Comparison of ENCODE assay signal across 10 mouse cellular contexts in the genomic region with DNA sequence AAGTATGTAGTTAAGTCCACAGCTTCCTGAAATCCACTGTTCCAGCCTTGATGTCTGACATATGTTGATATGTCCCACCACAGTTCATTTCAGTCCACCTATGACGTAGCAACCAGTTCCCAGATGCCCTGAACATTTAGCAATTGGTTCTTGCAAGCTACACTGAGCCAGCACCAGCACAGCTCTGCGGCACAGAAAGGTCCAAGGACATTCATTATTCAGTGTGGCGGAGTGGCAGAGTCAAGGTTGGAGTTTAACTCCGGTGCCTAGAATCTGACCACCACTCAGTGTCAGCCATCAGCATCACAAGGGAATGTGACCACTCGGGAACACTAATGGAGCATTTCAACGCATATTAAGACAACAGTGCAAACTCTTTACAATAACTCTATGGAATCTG. TPM values are rescaled to one million over a fixed set of nuclear protein-coding genes. Genes with fewer than 3 reads are reported as not detected.
DNase-seq lines count a peak whose midpoint lies in the region; ATAC-seq and TF ChIP-seq lines count a peak whose summit lies in the region.
"Had no signal": no experiment of that assay in that cellular context is flagged by ENCODE, and none has a peak within 500 bp of the region (broad histone marks: within the 10 kb centered on the region; RNA-seq: fewer than 3 reads in every experiment).

No protein-coding gene starts in this region.

- WGBS in heart, embryonic 16.5 days: 76% methylated on average over 6 of the region's 6 CpGs
- 81% methylated on average over 6 of the region's 6 CpGs for WGBS in heart, adult 2 months
- WGBS in hindbrain, embryonic 15.5 days: 45% methylated on average over 6 of the region's 6 CpGs
- 69% methylated on average over 6 of the region's 6 CpGs for WGBS in midbrain, embryonic 12.5 days

- intact Hi-C loops in heart, adult 2 months (cut with DNase I): no loop called here

- H3K4me3 ChIP-seq in heart, embryonic 16.5 days (ENCODE audit: low read length): no peak overlapping the region; the same call in 1 of the 2 replicates
- H3K4me3 ChIP-seq in heart, adult 2 months: no peak overlapping the region
- peak overlapping the region; percentile 77 for H3K4me3 ChIP-seq in brown adipose tissue, adult 24 weeks (ENCODE audit: insufficient read depth, low read depth, low read length)
- H3K4me3 ChIP-seq in hindbrain, embryonic 15.5 days: peak overlapping the region; percentile 67
- H3K4me3 ChIP-seq in midbrain, embryonic 12.5 days: peak overlapping the region; percentile 58; the same call in 1 of the 2 replicates

- H3K27me3 ChIP-seq in heart, embryonic 16.5 days (ENCODE audit: control insufficient read depth, insufficient read depth, low read length): peaks cover 29% of the 10 kb centered on the region
- 0 out of 2 replicates have a peak, but pooled peaks cover 2% of the 10 kb centered on the region for H3K27me3 ChIP-seq in heart, adult 2 months (ENCODE audit: control insufficient read depth, insufficient read depth, low read length)
- H3K27me3 ChIP-seq in hindbrain, embryonic 15.5 days: peaks cover 26% of the 10 kb centered on the region
- H3K27me3 ChIP-seq in midbrain, embryonic 12.5 days: peaks cover 72% of the 10 kb centered on the region

- H3K9ac ChIP-seq in heart, embryonic 16.5 days (ENCODE audit: low read length): no peak overlapping the region
- H3K9ac ChIP-seq in heart, adult 2 months (ENCODE audit: low read depth, low read length): no peak overlapping the region
- no peak overlapping the region for H3K9ac ChIP-seq in hindbrain, embryonic 15.5 days
- H3K9ac ChIP-seq in midbrain, embryonic 12.5 days (replicated peaks): no peak overlapping the region

- no peaks in the 10 kb centered on the region for H3K36me3 ChIP-seq in heart, embryonic 16.5 days (ENCODE audit: control insufficient read depth, insufficient read depth)
- H3K36me3 ChIP-seq in heart, adult 2 months (ENCODE audit: control insufficient read depth, insufficient read depth, low read length): no peaks in the 10 kb centered on the region
- H3K36me3 ChIP-seq in hindbrain, embryonic 15.5 days: no peaks in the 10 kb centered on the region
- no peaks in the 10 kb centered on the region for H3K36me3 ChIP-seq in midbrain, embryonic 12.5 days

- TF ChIP-seq EP300 in heart, adult 2 months (IDR thresholded peaks at IDR 0.05; ENCODE audit: insufficient read depth, low read depth, low read length): no peak

- no peaks in the 10 kb centered on the region for H3K9me3 ChIP-seq in heart, embryonic 16.5 days (replicated peaks; ENCODE audit: control insufficient read depth, low read length)
- no peaks in the 10 kb centered on the region for H3K9me3 ChIP-seq in hindbrain, embryonic 15.5 days
- H3K9me3 ChIP-seq in midbrain, embryonic 12.5 days: no peaks in the 10 kb centered on the region

- H3K4me1 ChIP-seq in heart, embryonic 16.5 days (ENCODE audit: control insufficient read depth, insufficient read depth, low read length): peaks cover 13% of the 10 kb centered on the region
- H3K4me1 ChIP-seq in heart, adult 2 months (ENCODE audit: control insufficient read depth, insufficient read depth, low read length): peaks cover 1% of the 10 kb centered on the region; the same call in 1 of the 2 replicates
- H3K4me1 ChIP-seq in brown adipose tissue, adult 24 weeks (ENCODE audit: control insufficient read depth, insufficient read depth, insufficient read length, low read length): no peaks in the 10 kb centered on the region; the same call in 1 of the 2 replicates
- peaks cover 27% of the 10 kb centered on the region for H3K4me1 ChIP-seq in hindbrain, embryonic 15.5 days (replicated peaks)
- peaks cover 13% of the 10 kb centered on the region for H3K4me1 ChIP-seq in midbrain, embryonic 12.5 days

- no peaks in the 10 kb centered on the region for H3K79me2 ChIP-seq in heart, adult 2 months (replicated peaks; ENCODE audit: control insufficient read depth, insufficient read depth, low read length)

- no peak for DNase-seq in heart, adult 2 months
- DNase-seq in testis, postnatal 14 days (ENCODE audit: low spot score): no peak
- DNase-seq in layer of hippocampus, postnatal 10 days (ENCODE audit: low spot score in 2 of 2): no peak
- DNase-seq: heart, postnatal 14 days had no signal

- H3K4me2 ChIP-seq in heart, embryonic 16.5 days (ENCODE audit: low read depth, low read length): peak overlapping the region; percentile 99; the same call in 1 of the 2 replicates
- peak overlapping the region; percentile 98 for H3K4me2 ChIP-seq in hindbrain, embryonic 15.5 days
- peak overlapping the region; percentile 97; the same call in 1 of the 2 replicates for H3K4me2 ChIP-seq in midbrain, embryonic 12.5 days (replicated peaks)

- no peak for TF ChIP-seq CTCF in heart, adult 2 months (IDR thresholded peaks at IDR 0.05)

- TF ChIP-seq POLR2A in heart, adult 2 months (IDR thresholded peaks at IDR 0.05; ENCODE audit: insufficient read depth, low read depth, low read length): no peak

- ATAC-seq in heart, embryonic 16.5 days (replicated peaks; ENCODE audit: extremely low read depth, insufficient read depth, low FRiP score): no peak
- no peak for ATAC-seq in hindbrain, embryonic 15.5 days (ENCODE audit: low FRiP score, low read depth)
- no peak for ATAC-seq in midbrain, embryonic 12.5 days (ENCODE audit: low FRiP score, low read depth)
- no peak for ATAC-seq in activated CD4-positive, CD25-positive, alpha-beta regulatory T cell, adult 4 months

- no peak overlapping the region for H3K27ac ChIP-seq in heart, embryonic 16.5 days (ENCODE audit: low read length)
- H3K27ac ChIP-seq in heart, adult 2 months: no peak overlapping the region
- no peak overlapping the region for H3K27ac ChIP-seq in brown adipose tissue, adult 24 weeks (replicated peaks; ENCODE audit: low read depth, low read length)
- no peak overlapping the region for H3K27ac ChIP-seq in hindbrain, embryonic 15.5 days (replicated peaks)
- H3K27ac ChIP-seq in midbrain, embryonic 12.5 days (replicated peaks): no peak overlapping the region
- H3K27ac ChIP-seq: left cerebral cortex, adult 2 months had no signal

RNA-seq across cellular contexts. Expression of a gene that starts 1.9 kb away (rescaled TPM):
- polyA plus RNA-seq in heart, embryonic 16.5 days (2015; fragmentation: Nextera tagmentation; extraction: Ambion mirVana): 10.1 and 11.6 TPM in 2 replicates
- total RNA-seq in heart, adult 2 months (2021): 10 to 100 TPM in 1 of 2 experiments, 1 to 10 TPM in 1; 9.8 to 14.3 TPM
- polyA plus RNA-seq in heart, adult 2 months (2012; rRNA removed): 4.8 and 5.0 TPM in 2 replicates
- polyA plus RNA-seq in brown adipose tissue, adult 24 weeks (2012; ENCODE audit: insufficient read depth, insufficient read length, missing spikeins): 9.6 and 9.9 TPM in 2 replicates
- 58.9 and 59.3 TPM in 2 replicates for polyA plus RNA-seq in hindbrain, embryonic 15.5 days (2015; fragmentation: Nextera tagmentation; extraction: Ambion mirVana)
- 10.8 and 13.6 TPM in 2 replicates for polyA plus RNA-seq in midbrain, embryonic 12.5 days (2016; fragmentation: Nextera tagmentation; extraction: Ambion mirVana)
- 100 to 1,000 TPM; 294 to 357 TPM for polyA plus RNA-seq in activated CD4-positive, CD25-positive, alpha-beta regulatory T cell, adult 4 months (2017; shearing (Covaris generic))
- total RNA-seq in layer of hippocampus, postnatal 10 days (2021): 10 to 100 TPM; 48.8 to 50.5 TPM

RNA-seq across cellular contexts. Expression of a gene that starts 44.9 kb away (rescaled TPM):
- 16.5 and 16.6 TPM in 2 replicates for polyA plus RNA-seq in heart, embryonic 16.5 days (2015; fragmentation: Nextera tagmentation; extraction: Ambion mirVana)
- 10 to 100 TPM; 42.8 to 43.4 TPM for total RNA-seq in heart, adult 2 months (2021)
- polyA plus RNA-seq in heart, adult 2 months (2012; rRNA removed): 18.4 and 32.9 TPM in 2 replicates
- 38.1 and 43.4 TPM in 2 replicates for polyA plus RNA-seq in brown adipose tissue, adult 24 weeks (2012; ENCODE audit: insufficient read depth, insufficient read length, missing spikeins)
- polyA plus RNA-seq in hindbrain, embryonic 15.5 days (2015; fragmentation: Nextera tagmentation; extraction: Ambion mirVana): 23.2 and 25.3 TPM in 2 replicates
- polyA plus RNA-seq in midbrain, embryonic 12.5 days (2016; fragmentation: Nextera tagmentation; extraction: Ambion mirVana): 39.4 and 41.3 TPM in 2 replicates
- 10 to 100 TPM; 22.6 to 37.2 TPM for polyA plus RNA-seq in activated CD4-positive, CD25-positive, alpha-beta regulatory T cell, adult 4 months (2017; shearing (Covaris generic))
- 100 to 1,000 TPM; 108 to 128 TPM for total RNA-seq in layer of hippocampus, postnatal 10 days (2021)

Comparison
In these comparisons a context has a peak if more than half of its experiments do, and no peak if none do; other contexts are left out.
1. H3K4me3 ChIP-seq: peak in brown adipose tissue, adult 24 weeks (single experiment), hindbrain, embryonic 15.5 days (single experiment) and midbrain, embryonic 12.5 days (single experiment); none in heart, embryonic 16.5 days (single experiment) and heart, adult 2 months (single experiment).
2. Peak in every context shown above with its lines, with median percentiles within 50 percentile points of each other: H3K4me2 ChIP-seq.